Mouse (Mus musculus): ENCODE data around the gene Phlpp2. TPM values are rescaled to one million over a fixed set of nuclear protein-coding genes. Genes with fewer than 3 reads are reported as not detected.

Phlpp2 gene
- total RNA-seq, 2 experiments from 2014 or later: 34.3 to 37.3 TPM

- DNase-seq (ENCODE audit: low spot score in 2 of 2): no peak
Measured at GRCm38 (mm10) chr8:109959112-109959511, 90.8 kb downstream of the Phlpp2 start.

DNA sequence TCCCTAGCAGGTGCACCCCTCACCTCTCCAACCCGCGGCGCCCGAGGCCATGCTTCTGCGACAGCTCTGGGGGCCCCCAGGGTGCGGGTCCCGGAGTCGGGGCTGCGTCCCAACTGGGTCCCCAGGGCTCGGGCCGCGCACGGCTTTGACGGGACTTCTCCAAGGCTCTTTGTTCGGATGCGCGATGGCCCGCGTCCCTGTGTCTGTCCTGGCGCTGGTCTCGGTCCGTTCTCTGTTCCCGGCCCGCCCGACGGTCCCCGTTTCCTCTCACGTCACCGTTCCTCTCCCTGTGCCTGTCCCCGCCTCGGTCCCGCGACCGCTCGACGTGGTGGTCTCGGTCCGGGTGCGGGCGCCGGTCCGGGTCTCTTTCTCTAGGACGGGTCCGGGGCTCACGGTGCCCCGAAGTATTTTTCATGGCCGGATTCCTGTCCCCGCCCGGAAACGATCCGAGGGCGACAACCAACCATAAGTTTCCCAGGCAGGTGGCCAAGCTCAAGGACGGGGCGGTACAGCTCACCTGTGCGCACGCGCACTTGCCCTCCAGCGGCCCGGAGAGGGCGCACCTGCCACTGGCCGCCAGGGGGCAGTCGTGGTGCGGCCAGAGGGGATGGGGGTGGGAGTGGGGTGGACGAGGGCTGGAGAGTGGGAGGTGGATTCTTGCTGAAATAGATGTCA is 93.5 kb downstream of the Phlpp2 start, which contains the start of gene Marveld3:
Marveld3 (minus strand) TSS at position 511 of the 675 bp plus-strand sequence.
- no peak for DNase-seq (ENCODE audit: low spot score in 2 of 2)

DNA sequence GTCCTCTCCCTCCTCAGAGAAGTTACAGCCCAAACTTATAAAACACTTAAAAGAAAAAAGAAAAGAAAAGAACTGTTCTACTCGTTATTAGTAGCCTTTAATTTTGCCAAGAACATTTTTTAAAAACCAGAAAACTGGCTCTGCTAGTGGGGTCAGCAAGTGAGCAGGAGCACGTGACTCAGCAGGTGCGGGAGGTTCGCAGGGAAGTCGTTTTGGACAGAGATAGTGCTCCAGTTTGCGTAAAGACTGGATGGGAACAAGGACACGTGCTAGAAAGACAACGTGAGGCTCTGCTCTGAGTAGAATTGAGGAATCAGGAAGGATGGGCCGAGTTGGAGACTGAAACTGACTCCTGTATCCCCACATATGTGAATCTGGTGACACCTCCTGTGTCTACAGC is 94.6 kb downstream of the Phlpp2 start:
- DNase-seq (ENCODE audit: low spot score in 2 of 2): no peak

DNA sequence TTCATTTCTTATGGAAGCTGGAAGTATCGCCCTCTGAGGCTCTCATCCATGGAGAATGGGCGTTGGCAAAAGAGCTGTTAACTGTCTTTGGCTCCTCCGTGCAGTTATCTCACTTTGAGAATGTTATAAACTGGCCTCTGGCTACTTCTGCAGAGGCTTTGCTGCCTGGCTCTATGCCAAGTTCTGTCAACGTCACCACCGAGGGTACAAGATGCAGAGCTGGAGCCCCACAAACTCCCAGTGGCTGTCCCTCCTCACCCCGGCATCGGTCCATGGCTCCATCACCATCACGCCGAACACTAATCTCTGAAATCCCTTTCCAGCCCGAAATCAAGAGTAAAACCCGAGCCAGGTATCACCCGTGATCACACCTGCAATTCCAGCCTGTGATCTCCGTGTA is 95.1 kb downstream of the Phlpp2 start:
- no peak for DNase-seq (ENCODE audit: low spot score in 2 of 2)

GRCm38 (mm10) chr8:109964106-109964505 is 95.8 kb downstream of the Phlpp2 start:
- no peak for DNase-seq (ENCODE audit: low spot score in 2 of 2)

DNA sequence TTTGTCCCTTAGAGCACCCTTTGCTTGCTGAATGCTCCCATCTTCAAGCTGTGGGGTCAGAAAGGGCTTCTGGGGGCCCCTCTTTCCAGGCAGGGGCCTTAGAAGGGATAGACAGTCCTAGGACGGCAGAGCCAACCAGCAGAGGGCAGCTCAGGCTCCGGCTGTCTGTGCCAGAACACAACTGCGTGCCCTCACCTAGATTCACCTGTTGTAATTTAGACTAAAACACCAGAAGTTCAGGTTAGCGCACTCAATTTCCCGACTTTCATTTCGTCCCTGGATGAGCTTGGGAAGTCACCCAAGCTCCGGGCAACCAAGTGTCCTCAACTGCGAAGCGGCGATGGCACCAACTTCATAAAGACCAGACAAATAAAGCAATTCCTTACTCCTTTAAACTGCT is 100.5 kb downstream of the Phlpp2 start:
- no peak for DNase-seq (ENCODE audit: low spot score in 2 of 2)

DNA sequence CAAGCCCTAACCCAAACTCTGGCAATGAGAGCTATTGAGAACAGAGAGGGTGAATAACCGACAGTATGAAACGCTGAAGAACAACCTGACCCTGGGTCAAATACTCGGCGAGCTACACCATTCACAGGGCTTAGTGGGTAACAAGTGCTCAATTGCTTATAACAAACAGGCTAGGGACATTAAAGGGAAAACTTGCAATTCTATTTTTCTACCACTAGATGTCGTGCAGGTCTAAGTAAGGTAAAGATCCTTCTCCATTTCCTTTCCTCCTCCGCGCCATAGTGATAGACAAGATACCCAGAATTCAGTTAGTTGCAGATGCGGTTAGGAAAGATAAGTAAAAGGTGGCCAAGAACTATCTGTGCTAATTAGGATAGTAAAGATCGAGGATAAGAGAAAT is 102.0 kb downstream of the Phlpp2 start:
- no peak for DNase-seq (ENCODE audit: low spot score in 2 of 2)

DNA sequence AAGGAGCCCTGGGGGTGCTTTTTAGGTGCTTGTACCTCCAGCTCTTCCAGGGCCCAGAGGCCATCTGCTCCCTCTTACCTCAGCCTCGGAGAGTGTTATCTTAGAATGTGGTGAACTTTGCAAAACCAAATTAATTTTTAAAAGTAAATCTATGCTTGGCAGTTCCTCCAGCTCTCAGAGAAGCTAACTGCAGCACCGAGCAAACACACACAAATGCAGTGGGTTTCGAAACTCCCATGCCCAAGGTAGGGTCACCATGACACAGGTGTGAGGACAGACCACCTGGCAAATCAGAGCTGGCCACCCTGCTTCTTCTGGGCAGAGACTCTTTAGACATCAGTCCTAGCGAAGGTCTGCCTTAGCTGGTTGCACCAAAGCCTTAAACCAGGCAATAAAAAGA is 104.6 kb downstream of the Phlpp2 start:
- no peak for DNase-seq (ENCODE audit: low spot score in 2 of 2)

DNA sequence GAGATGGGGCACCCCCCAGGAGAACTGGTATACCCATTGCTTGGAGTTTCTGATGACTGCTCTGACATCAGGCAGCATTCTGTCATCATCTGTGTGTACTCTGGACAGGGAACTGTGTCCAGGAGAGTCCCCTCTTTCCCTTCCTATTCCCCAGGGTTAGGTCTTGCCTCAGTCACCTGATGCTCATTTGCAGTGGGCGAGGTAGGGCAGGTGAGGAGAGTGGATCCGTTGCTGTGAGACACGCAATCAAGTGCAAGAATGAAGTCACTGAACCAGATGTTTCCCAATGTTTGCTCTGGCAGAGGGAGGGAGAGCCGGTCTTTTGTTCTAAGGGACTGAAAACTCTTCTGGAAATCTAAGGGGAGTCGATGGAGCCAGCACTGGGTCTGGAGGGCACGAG is 111.0 kb downstream of the Phlpp2 start:
- DNase-seq (ENCODE audit: low spot score in 2 of 2): no peak

DNA sequence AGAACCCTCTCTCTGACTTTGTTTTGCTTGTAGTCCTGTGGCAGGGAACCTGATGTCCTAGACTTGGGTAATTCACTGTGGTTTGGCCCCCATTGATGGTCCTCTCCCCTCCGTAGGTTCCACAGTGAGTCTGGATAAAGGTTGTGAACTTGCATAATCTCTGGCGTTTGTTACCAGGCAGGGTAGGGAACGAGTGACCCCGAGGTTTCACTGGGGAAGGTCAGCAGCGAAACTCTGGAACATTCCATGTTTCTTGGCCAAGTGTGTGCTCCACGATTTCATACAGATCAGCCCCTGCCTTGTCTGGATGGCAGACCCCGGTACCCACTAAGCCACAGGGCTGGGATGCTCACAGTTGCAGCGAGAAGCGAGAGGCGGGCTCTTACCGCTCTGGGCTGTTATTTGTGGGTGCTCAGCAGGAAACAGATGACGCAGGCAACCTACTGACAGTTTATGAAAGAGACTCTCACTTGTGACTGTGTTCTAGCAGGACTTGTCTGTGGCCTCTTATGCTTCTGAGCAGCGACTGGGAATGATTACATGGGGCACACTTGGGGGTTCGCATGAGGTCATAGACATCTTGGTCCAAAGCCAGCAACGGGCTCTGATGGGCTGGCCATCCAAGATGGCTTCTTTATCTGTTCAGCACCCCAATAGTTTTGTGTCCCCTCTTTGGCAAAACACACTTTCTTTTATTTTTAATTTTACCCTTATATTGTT is 114.2 kb downstream of the Phlpp2 start:
- no peak for DNase-seq (ENCODE audit: low spot score in 2 of 2)

DNA sequence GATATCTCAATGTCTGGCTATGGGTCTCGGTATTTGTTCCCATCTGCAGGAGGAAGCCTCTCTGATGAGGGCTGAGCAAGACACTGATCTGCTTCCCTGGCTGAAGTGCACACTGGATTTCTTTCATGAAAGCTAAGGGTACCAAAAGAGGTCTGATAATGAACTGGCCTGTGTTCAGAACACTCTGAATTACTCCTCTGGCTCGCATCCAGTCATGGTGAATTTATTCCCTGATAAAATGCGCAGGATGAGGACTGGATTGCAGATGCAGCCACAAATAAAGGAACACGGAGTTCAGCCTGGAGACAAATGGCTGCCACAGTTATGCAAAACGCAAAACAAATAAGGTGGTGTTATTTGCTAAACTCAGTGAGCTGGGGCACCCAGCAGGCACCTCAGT is 115.6 kb downstream of the Phlpp2 start:
- no peak for DNase-seq (ENCODE audit: low spot score in 2 of 2)

- DNase-seq (ENCODE audit: low spot score in 2 of 2): no peak
Measured at GRCm38 (mm10) chr8:109986384-109986783, 118.0 kb downstream of the Phlpp2 start.

- no peak for DNase-seq (ENCODE audit: low spot score in 2 of 2)
Measured at GRCm38 (mm10) chr8:109987776-109988175, 119.4 kb downstream of the Phlpp2 start.

DNA sequence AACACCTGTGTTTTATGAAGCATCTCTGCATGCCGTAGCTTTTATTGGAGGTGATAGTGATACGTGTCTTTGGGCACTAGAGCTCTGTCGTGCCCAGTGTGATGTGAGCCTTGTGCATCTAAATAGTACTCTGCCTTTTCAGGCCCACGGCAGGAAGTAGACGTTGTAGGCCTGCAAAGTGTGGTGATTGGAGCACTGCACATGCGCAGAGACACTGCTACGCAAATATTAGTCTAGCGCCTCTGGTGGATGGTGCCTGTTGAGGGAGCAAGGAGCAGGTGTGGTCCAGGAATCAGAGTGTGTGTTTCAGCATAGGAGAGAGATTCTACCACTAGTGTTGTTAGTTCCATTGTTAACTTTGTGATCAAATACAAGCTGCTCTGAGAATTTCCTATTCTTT is 120.8 kb downstream of the Phlpp2 start:
- DNase-seq (ENCODE audit: low spot score in 2 of 2): no peak

- DNase-seq (ENCODE audit: low spot score in 2 of 2): no peak
Measured at GRCm38 (mm10) chr8:109990224-109990623, 121.9 kb downstream of the Phlpp2 start, which contains the start of gene Tat. TSS of gene Tat (plus strand) at chr8:109990437.

- DNase-seq (ENCODE audit: low spot score in 2 of 2): no peak
Measured at GRCm38 (mm10) chr8:109992166-109992565, 123.8 kb downstream of the Phlpp2 start.

GRCm38 (mm10) chr8:109992951-109993350 is 124.6 kb downstream of the Phlpp2 start:
- no peak for DNase-seq (ENCODE audit: low spot score in 2 of 2)

Other genes with a start within 250 kb of the Phlpp2 start
- 10 to 100 TPM; 69.4 to 77.7 TPM for gene Ist1, start 175.3 kb upstream of the Phlpp2 start, total RNA-seq (2021)
- 10 to 100 TPM; 38.2 to 41.0 TPM for gene Zfp821, start 163.0 kb upstream of the Phlpp2 start, total RNA-seq (2021)
- 10 to 100 TPM; 42.8 to 45.0 TPM for gene Atxn1l, start 130.8 kb upstream of the Phlpp2 start, total RNA-seq (2021)
- 10 to 100 TPM; 82.6 to 88.8 TPM for gene Ap1g1, start 90.0 kb upstream of the Phlpp2 start, total RNA-seq (2021)
- gene Marveld3, start 93.7 kb downstream of the Phlpp2 start, total RNA-seq (2021): under 1 TPM; 0.37 to 0.45 TPM
- not detected for gene Tat, start 121.9 kb downstream of the Phlpp2 start, total RNA-seq (2021)
- gene Chst4, start 171.2 kb downstream of the Phlpp2 start, total RNA-seq (2021): under 1 TPM; 0.16 to 0.49 TPM
- gene Zfp612, start 211.2 kb downstream of the Phlpp2 start, total RNA-seq (2021): 10 to 100 TPM; 34.8 to 35.9 TPM
- not detected for gene Gm21964, start 232.7 kb downstream of the Phlpp2 start, total RNA-seq (2021)
- gene Gm17720, start 234.2 kb downstream of the Phlpp2 start, total RNA-seq (2021): not detected